Mouse (Mus musculus) stomach, embryonic 16.5 days (tissue): ENCODE measurements around the gene Adra2b. TPM values are rescaled to one million over a fixed set of nuclear protein-coding genes. Genes with fewer than 3 reads are reported as not detected.

ENCODE experiments used
- polyA plus RNA-seq: library from polyadenylated mRNA; unstranded; fragments of >200 nt; fragmentation: Nextera tagmentation; extraction: Ambion mirVana; gene quantifications from 2 replicates; pipeline ENCODE4 v1.2.1, GENCODE M21; 2015

Gene Adra2b
- polyA plus RNA-seq, 1 experiment from 2014 or later, result 3.6 TPM

Other genes starting within 250 kb of the Adra2b start
- 66.1 and 71.3 TPM in 2 replicates for gene Ncaph, start 229.3 kb upstream of the Adra2b start, polyA plus RNA-seq
- gene Itpripl1, start 219.8 kb upstream of the Adra2b start, polyA plus RNA-seq, result 28.0 and 29.7 TPM in 2 replicates
- gene 1810024B03Rik, start 154.9 kb upstream of the Adra2b start, polyA plus RNA-seq, result 1.8 and 2.3 TPM in 2 replicates
- 48.1 and 50.8 TPM in 2 replicates for gene Snrnp200, start 154.8 kb upstream of the Adra2b start, polyA plus RNA-seq
- gene Ciao1, start 115.4 kb upstream of the Adra2b start, polyA plus RNA-seq, result 58.3 and 58.7 TPM in 2 replicates
- 24.5 and 25.0 TPM in 2 replicates for gene Tmem127, start 115.3 kb upstream of the Adra2b start, polyA plus RNA-seq
- gene Stard7, start 93.0 kb upstream of the Adra2b start, polyA plus RNA-seq, result 58.8 and 59.4 TPM in 2 replicates
- 2.5 and 2.9 TPM in 2 replicates for gene Dusp2, start 27.0 kb upstream of the Adra2b start, polyA plus RNA-seq
- not detected in 2 replicates for gene Astl, start 24.6 kb upstream of the Adra2b start, polyA plus RNA-seq
- gene Gpat2, start 62.0 kb downstream of the Adra2b start, polyA plus RNA-seq, result 0.28 and 0.36 TPM in 2 replicates
- gene Fahd2a, start 81.4 kb downstream of the Adra2b start, polyA plus RNA-seq, result 25.6 and 27.8 TPM in 2 replicates
- 3.1 and 3.6 TPM in 2 replicates for gene Kcnip3, start 158.9 kb downstream of the Adra2b start, polyA plus RNA-seq
- gene Prom2, start 178.3 kb downstream of the Adra2b start, polyA plus RNA-seq, result 21.1 and 30.0 TPM in 2 replicates
- gene Zfp661, start 223.9 kb downstream of the Adra2b start, polyA plus RNA-seq, result 4.5 and 4.7 TPM in 2 replicates
- 118 and 128 TPM in 2 replicates for gene Mrps5, start 224.0 kb downstream of the Adra2b start, polyA plus RNA-seq